Mouse (Mus musculus) R1 (cell line): Measurements from ENCODE around the gene Nr4a2.

Experiments
- DNase-seq: peaks from one replicate; pipeline ENCODE4 v3.0.0-alpha.2; 2018; ENCODE audit warnings: low read depth, low spot score

The Nr4a2 gene

GRCm38 (mm10) chr2:57111791-57112538 is 11.8 kb downstream of the Nr4a2 start:
- DNase-seq, result peak; percentile 16

- peak; percentile 47 for DNase-seq
These were observed 12.6 kb downstream of the Nr4a2 start for GRCm38 (mm10) chr2:57111011-57111790.

- no peak for DNase-seq
These were observed 13.4 kb downstream of the Nr4a2 start for GRCm38 (mm10) chr2:57110401-57110800.

- DNase-seq, result no peak
These were observed 13.9 kb downstream of the Nr4a2 start for GRCm38 (mm10) chr2:57109926-57110325.

- DNase-seq, result no peak
These were observed 14.5 kb downstream of the Nr4a2 start for GRCm38 (mm10) chr2:57109301-57109700.

GRCm38 (mm10) chr2:57108349-57108930 is 15.4 kb downstream of the Nr4a2 start:
- no peak for DNase-seq

GRCm38 (mm10) chr2:57105401-57105800 is 18.4 kb downstream of the Nr4a2 start:
- no peak for DNase-seq

- no peak for DNase-seq
These were observed 19.1 kb downstream of the Nr4a2 start for GRCm38 (mm10) chr2:57104731-57105130.

- DNase-seq, result no peak
These were observed 19.8 kb downstream of the Nr4a2 start for GRCm38 (mm10) chr2:57103845-57104660.

- DNase-seq, result peak; percentile 26
These were observed 20.7 kb downstream of the Nr4a2 start for GRCm38 (mm10) chr2:57102856-57103844.

- peak; percentile 23 for DNase-seq
These were observed 21.5 kb downstream of the Nr4a2 start for GRCm38 (mm10) chr2:57102091-57102855.

GRCm38 (mm10) chr2:57100241-57100640 is 23.6 kb downstream of the Nr4a2 start:
- DNase-seq, result no peak

GRCm38 (mm10) chr2:57072452-57072851 is 51.4 kb downstream of the Nr4a2 start:
- no peak for DNase-seq

- no peak for DNase-seq
These were observed 60.3 kb downstream of the Nr4a2 start for GRCm38 (mm10) chr2:57063480-57063879.
